19 mouse cellular contexts compared by ENCODE assay signal in the genomic region with DNA sequence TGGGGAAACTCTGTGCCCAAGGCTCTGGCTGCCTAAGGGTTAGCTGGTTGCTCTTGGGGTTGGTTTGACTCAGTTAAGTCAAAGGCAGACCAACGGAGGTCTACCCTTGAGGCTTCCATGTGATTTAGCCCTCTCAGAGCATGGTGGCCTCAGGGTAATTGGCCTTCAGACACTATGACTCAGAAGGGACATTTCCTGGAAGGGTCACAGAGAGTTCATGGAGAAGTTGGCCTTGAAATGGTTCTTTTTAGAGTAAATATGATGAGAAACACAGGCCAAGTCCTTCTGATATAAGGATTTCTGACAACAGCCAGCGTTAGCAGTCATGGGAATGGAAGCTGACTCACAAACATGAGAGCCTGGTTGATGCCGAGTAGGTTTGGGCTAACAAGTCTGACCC. TPM values are rescaled to one million over a fixed set of nuclear protein-coding genes. Genes with fewer than 3 reads are reported as not detected.
DNase-seq lines count a peak whose midpoint lies in the region.
"Had no signal": no experiment of that assay in that cellular context is flagged by ENCODE, and none has a peak within 500 bp of the region (broad histone marks: within the 10 kb centered on the region; RNA-seq: fewer than 3 reads in every experiment).

No protein-coding gene starts in this region.

- DNase-seq in adrenal gland, adult 2 months, result peak; percentile 23
- no peak for DNase-seq in adrenal gland, postnatal 25 days
- DNase-seq in 3T3-L1 (ENCODE audit: low read depth, low spot score) (peak; percentile 86), NIH3T3 (ENCODE audit: low read depth) (peak; percentile 63)
- DNase-seq in adrenal gland, postnatal 14 days, result peak; percentile 14
- DNase-seq in frontal cortex, postnatal 36 days (ENCODE audit: low spot score in 2 of 2), result no peak
- DNase-seq in lung, postnatal 4 days, result no peak
- DNase-seq in embryo, embryonic 10 days (ENCODE audit: low spot score), result no peak
- DNase-seq: B cell, adult 2 months; cerebellum, adult 2 months; cerebellum, postnatal 14 days; forebrain, postnatal 0 days; gastrocnemius, adult 2 months; gastrocnemius, postnatal 25 days; heart, adult 11 months; heart, postnatal 36 days; kidney, adult 9 months had no signal

RNA-seq across cellular contexts. Expression of a gene that starts 40.2 kb away (rescaled TPM):
- total RNA-seq in adrenal gland, adult 2 months (2021), result 1 to 10 TPM; 2.9 to 3.7 TPM
- 0.49 and 0.50 TPM in 2 replicates for polyA plus RNA-seq in adrenal gland, adult 2 months (2012; rRNA removed)
- 4.9 and 7.0 TPM in 2 replicates for total RNA-seq in adrenal gland, postnatal 25 days (2021)
- total RNA-seq in adrenal gland, postnatal 14 days (2021), result 3.9 and 4.7 TPM in 2 replicates

RNA-seq across cellular contexts. Expression of a gene that starts 40.9 kb away (rescaled TPM):
- 1 to 10 TPM; 4.6 to 7.2 TPM for total RNA-seq in adrenal gland, adult 2 months (2021)
- 5.3 and 6.6 TPM in 2 replicates for polyA plus RNA-seq in adrenal gland, adult 2 months (2012; rRNA removed)
- total RNA-seq in adrenal gland, postnatal 25 days (2021), result 2.2 and 3.6 TPM in 2 replicates
- total RNA-seq in adrenal gland, postnatal 14 days (2021), result 2.9 and 3.8 TPM in 2 replicates
- total RNA-seq: MEL had no signal
- polyA plus RNA-seq: CD4-positive, CD25-positive, alpha-beta regulatory T cell, adult 4 months had no signal

Comparison
In these comparisons a context has a peak if more than half of its experiments do, and no peak if none do; other contexts are left out.
1. DNase-seq: peak in adrenal gland, adult 2 months (single experiment), 3T3-L1 (single experiment), NIH3T3 (single experiment) and adrenal gland, postnatal 14 days (single experiment); none in adrenal gland, postnatal 25 days (single experiment), frontal cortex, postnatal 36 days (0 of 2), lung, postnatal 4 days (0 of 2) and embryo, embryonic 10 days (single experiment).